Mouse (Mus musculus) right cerebral cortex, postnatal 4 days (tissue): Measurements from ENCODE around the gene Ahctf1.
"Not testable (repeated sequence)": the region's sequence is repeated elsewhere in the genome, so short reads cannot be mapped to it uniquely, and the experiment has no call there.

Source experiments
- DNase-seq: peaks from one replicate; pipeline ENCODE4 v3.0.0-alpha.2; 2022

The Ahctf1 gene

GRCm38 (mm10) chr1:179803513-179804139 is at the start of gene Ahctf1:
TSS of gene Ahctf1 (minus strand) at chr1:179803680.
- peak; percentile 96 for DNase-seq

GRCm38 (mm10) chr1:179847759-179848389 is 44.4 kb upstream of the Ahctf1 start:
- peak; percentile 91 for DNase-seq

- DNase-seq: no peak
Measured at GRCm38 (mm10) chr1:179847173-179847572, 43.7 kb upstream of the Ahctf1 start.

- DNase-seq: no peak
Measured at GRCm38 (mm10) chr1:179845832-179846499, 42.5 kb upstream of the Ahctf1 start.

- DNase-seq: peak; percentile 45
Measured at GRCm38 (mm10) chr1:179844894-179845293, 41.4 kb upstream of the Ahctf1 start.

- no peak for DNase-seq
Measured at GRCm38 (mm10) chr1:179843981-179844380, 40.5 kb upstream of the Ahctf1 start.

GRCm38 (mm10) chr1:179842568-179842967 is 39.1 kb upstream of the Ahctf1 start:
- DNase-seq: peak; percentile 16

- no peak for DNase-seq
Measured at GRCm38 (mm10) chr1:179836426-179837404, 33.2 kb upstream of the Ahctf1 start.

GRCm38 (mm10) chr1:179835753-179836425 is 32.4 kb upstream of the Ahctf1 start:
- DNase-seq: no peak

GRCm38 (mm10) chr1:179833596-179833995 is 30.1 kb upstream of the Ahctf1 start:
- DNase-seq: no peak

- DNase-seq: no peak
Measured at GRCm38 (mm10) chr1:179832710-179833240, 29.3 kb upstream of the Ahctf1 start.

- no peak for DNase-seq
Measured at GRCm38 (mm10) chr1:179828900-179829299, 25.4 kb upstream of the Ahctf1 start.

- no peak for DNase-seq
Measured at GRCm38 (mm10) chr1:179828051-179828450, 24.6 kb upstream of the Ahctf1 start.

GRCm38 (mm10) chr1:179824549-179824948 is 21.1 kb upstream of the Ahctf1 start:
- DNase-seq: no peak

- not testable (repeated sequence) for DNase-seq
Measured at GRCm38 (mm10) chr1:179818490-179819278, 15.2 kb upstream of the Ahctf1 start.

- no peak for DNase-seq
Measured at GRCm38 (mm10) chr1:179814616-179815015, 11.1 kb upstream of the Ahctf1 start.

GRCm38 (mm10) chr1:179813385-179813784 is 9.9 kb upstream of the Ahctf1 start:
- DNase-seq: no peak

GRCm38 (mm10) chr1:179808300-179808699 is 4.8 kb upstream of the Ahctf1 start:
- no peak for DNase-seq

- no peak for DNase-seq
Measured at GRCm38 (mm10) chr1:179807468-179807867, 4.0 kb upstream of the Ahctf1 start.

GRCm38 (mm10) chr1:179805751-179806150 is 2.3 kb upstream of the Ahctf1 start:
- DNase-seq: no peak
